Mouse (Mus musculus) heart, postnatal 0 days (tissue): ENCODE measurements at regions not wholly inside any gene's neighbourhood (a gene's known extent, or its start where the extent isn't known, plus 50 kb on each side); places are given as distances from the start of the nearest gene placed in this dataset.
"Not testable (repeated sequence)": the region's sequence is repeated elsewhere in the genome, so short reads cannot be mapped to it uniquely, and the experiment has no call there.

Experiments
- CTCF ChIP-seq: IDR thresholded peaks from 2 replicates; pipeline ENCODE4 v1.5.1; 2016; ENCODE audit warnings: antibody characterized with exemption, control low read depth, low read depth
- EP300 ChIP-seq: IDR thresholded peaks from 2 replicates; pipeline ENCODE4 v1.6.1; 2016; ENCODE audit warnings: antibody characterized with exemption, low read depth

DNA sequence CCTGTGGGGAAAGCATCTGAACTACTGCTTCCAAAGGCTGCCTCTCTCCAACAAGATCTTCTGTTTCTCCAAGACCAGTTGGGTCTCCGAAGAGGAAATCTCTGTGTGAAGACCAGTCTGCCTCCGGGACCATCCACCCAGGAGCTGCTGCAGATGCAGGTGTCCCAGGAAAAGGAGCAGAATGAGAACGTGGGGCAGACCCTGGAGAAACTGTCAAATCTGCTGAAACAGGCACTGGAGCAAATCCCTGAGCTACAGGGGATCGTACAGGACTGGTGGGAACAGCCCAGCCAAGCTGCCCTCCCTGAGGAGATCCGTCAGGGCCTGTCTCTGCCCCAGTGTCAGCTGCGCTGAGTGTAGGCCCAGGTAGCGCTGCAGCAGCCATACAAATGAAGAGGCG, 68.9 kb upstream of the Cnih3 start:
- not testable (repeated sequence) for TF ChIP-seq CTCF, EP300
